Mouse (Mus musculus) frontal cortex, postnatal 25 days (tissue): ENCODE results near the gene Ap3d1.

Experiments used
- DNase-seq, 2 experiments: peaks; one replicate each; pipeline ENCODE4 v3.0.0; 2022; ENCODE audit warnings: low spot score in 2 of 2

Gene Ap3d1

DNA sequence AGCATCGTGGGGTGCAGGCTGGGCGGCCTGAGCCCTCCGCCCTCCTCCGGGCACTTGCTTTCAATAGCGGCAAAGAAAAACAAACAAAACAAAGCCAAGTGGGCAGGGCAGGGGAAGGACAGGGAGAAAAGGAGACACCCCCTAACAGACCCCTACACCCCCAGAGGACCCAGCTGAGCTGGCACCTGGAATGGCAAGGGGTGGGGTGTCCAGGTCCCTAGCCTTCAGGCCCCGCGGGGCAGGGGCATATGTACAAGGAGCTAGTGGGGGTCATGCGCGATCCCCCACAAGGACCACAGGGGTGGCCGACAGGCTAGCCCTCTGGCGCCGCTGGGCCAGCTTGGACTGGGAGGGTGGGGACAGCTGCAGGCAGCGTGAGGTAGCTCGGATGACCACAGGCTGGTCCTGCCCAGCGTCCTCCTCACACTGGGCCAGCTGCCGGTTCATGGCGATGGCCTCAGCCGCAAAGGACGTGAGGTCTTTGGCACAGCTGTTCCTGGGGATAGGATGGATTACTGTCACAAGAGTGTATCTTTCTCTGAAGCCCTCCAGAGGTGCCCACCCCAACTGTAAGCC lies 75.1 kb downstream of the Ap3d1 start:
- DNase-seq: no peak

DNA sequence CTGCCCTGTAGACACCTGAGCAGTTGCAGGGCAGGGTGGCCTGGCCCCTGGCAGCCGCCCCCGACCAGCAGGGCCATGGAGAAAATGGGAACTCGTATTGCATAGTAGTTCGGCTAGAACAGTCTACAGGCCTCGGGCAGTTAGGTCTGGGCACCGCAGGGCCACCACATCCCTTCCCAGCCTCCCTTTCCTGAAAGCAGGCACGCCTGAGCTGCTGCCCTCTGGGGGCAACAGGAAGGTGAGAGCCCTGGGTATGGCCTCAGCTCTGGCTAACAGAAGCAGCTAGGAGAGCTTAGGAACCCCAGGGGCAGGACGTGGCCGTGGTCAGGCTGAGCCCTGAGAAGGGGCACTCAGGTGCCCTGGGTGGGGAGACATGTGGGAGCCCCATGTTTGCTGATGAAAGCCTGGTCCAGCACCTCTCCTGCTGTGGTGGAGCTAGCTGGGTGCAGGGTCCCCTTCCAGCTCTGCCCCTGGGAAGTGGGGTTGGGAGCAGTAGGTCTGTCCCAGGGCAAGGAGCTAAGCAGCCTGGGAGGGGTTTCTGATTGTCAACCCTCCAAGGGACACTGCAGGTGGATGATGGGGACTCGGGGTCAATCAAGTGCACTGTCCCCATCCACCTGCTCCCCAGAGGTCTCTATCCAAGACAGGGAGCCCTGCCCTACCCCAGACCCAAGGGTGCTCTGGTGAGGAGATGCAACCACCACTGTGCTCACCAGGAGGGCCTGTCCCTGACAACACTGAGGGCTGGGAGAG lies 75.9 kb downstream of the Ap3d1 start:
- DNase-seq: no peak

DNA sequence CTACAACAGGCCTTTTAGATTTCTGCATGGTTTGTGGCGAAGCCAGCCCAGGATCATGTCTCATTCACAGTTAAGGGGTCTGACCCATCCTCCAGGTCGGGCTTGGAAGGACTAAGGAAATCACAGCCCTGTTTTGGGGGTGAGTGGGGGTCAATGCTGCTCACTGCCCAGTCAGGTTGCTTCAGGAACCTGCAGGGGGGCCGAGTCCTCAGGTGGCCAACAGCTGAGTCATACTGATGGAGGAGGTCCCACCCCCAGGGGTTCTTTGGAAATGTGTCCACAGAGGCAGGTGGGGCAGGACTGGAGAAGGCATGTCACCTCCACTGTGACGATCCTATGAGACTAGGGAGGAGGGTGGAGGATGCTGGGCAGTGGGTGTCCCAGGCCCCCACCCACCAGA lies 76.6 kb downstream of the Ap3d1 start:
- DNase-seq: no peak

DNA sequence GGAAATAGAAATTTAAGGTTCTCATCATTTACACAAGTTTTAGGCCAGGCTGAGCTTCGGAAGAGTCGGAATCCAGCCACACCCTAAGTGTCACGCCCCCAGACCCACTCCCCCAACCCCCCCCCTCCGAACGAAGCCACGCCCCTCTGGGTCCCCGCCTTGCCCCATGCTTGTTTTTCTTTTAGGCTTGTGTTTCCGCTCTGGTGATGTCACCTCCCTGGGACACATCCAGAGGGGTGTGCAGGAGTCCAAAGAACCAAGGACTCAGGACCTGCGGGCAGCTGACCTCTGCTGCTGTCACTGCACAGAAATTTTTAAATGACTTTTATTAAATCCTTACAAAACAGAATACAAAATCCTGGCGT lies 77.1 kb downstream of the Ap3d1 start:
- no peak for DNase-seq

GRCm38 (mm10) chr10:80664197-80665015 lies 77.7 kb downstream of the Ap3d1 start:
- peak in 1 of 2 experiments; percentile 21 for DNase-seq

DNA sequence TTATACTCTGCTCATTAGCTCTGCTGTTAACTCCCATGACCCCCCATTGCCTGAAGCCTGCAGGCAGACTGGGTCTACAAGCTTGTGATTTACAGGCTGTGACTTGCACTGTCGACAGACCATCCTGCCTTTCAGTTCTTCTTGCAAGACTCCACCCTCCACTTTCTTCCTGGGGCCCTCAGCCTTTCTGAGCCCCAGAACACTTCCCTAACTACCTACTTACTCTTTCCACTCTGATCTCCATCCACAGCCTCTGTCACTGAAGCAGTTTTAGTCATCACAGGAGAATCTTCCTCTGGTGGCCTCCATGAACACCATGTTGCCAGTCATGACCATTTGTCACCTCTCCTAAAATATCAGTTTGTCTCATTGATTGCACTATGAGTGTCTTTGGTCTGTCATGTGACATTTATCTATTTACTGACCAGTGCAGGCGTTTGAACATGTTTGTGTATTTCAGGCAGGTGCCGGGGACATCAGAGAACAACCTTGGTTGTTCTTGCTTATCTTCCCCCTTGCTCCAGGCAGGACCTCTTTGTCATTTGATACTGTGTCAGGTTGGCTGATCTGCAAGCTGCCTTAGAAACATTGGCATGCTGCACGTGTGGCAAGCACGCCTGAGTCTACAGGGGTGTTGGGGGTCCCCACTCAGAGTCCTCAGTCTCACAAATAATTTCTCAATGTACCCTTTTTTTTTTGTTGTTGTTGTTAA lies 78.4 kb downstream of the Ap3d1 start:
- no peak for DNase-seq

DNA sequence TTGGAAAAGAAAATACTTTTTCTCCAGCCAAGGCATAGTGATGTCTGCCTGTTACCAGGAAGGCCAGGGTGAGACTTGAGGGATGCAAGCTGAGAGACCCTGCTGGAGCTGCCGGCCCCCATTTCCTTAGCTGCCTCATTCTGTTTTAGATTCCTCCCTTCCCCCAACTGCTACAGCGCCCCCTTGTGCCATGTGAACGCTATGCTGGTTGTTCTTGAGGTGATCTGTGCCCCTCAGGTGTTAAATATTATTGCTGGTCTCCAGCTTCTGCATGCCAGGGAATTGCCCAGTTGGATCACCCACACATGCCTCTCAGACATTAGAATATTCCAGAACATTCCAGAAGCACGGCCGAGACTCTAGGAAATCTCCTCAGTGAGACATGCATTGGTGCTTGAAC lies 80.9 kb downstream of the Ap3d1 start:
- no peak for DNase-seq

GRCm38 (mm10) chr10:80659213-80659612 lies 82.9 kb downstream of the Ap3d1 start:
- DNase-seq: peak; percentile 60 to 68

DNA sequence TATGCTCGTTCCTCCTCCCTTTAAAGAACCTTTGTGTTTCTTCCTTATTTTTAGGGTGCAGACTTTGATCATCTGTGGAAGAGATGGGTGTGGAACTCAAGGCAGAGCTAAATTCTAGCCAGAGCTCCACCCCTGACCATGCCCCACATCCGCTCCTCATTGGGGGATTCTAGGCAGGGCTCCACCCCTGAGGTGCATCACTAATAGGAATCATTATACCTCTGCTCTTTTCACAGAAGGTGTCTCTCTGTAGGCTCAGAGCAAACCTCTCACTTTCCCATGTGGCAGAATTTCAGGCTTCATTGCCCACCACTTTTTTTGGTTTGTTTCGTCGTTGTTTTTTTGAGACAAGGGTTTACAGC lies 83.2 kb downstream of the Ap3d1 start:
- DNase-seq: no peak

- DNase-seq: no peak
Observed at GRCm38 (mm10) chr10:80658194-80658840, 83.7 kb downstream of the Ap3d1 start.
